Mouse (Mus musculus) cortical plate, adult 2 months (tissue): ENCODE data around the gene Hist1h2aa.

ENCODE experiments used
- CTCF ChIP-seq: fragments of 200-500 bp; IDR thresholded peaks from 2 replicates; pipeline ENCODE4 v1.5.1; 2011; ENCODE audit warnings: mild to moderate bottlenecking, control low read depth, low read length; ENCODE audit not compliant: insufficient read depth; ENCODE audit errors: extremely low read depth
- POLR2A ChIP-seq: fragments of 200-500 bp; IDR thresholded peaks from 2 replicates; pipeline ENCODE4 v1.6.1; 2011; ENCODE audit warnings: mild to moderate bottlenecking, low read length, control low read depth; ENCODE audit not compliant: insufficient read depth; ENCODE audit errors: extremely low read depth

DNA sequence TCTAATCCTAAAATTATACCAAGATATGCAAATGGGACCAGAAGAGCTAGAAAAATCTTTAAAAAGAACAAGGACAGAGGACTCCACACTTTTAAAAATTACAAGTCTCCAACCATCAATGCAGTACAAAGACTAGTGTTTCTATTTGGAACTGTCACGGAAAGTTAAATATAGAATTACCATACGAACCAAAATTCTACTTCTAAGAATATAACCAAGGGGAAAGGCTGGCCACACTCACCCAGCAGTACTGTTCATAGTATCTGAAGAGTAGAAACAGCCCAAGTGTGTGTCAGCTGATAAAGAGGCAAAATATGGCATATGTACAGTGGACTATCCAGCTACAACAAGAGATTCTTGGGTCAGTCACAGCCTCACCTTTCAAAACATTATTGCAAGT lies 30.6 kb downstream of the Hist1h2aa start:
- no peak for TF ChIP-seq POLR2A
- TF ChIP-seq CTCF, result no peak
